Mouse (Mus musculus): Measurements from ENCODE around the gene Mycbpap.

Mycbpap gene

GRCm38 (mm10) chr11:94480382-94480781, 41.2 kb downstream of the Mycbpap start:
- DNase-seq (ENCODE audit: low spot score) = no peak

GRCm38 (mm10) chr11:94477651-94478050, 43.9 kb downstream of the Mycbpap start:
- no peak for DNase-seq (ENCODE audit: low spot score)

GRCm38 (mm10) chr11:94475722-94476121, 45.8 kb downstream of the Mycbpap start:
- DNase-seq (ENCODE audit: low spot score) = no peak

- no peak for DNase-seq (ENCODE audit: low spot score)
Measured at GRCm38 (mm10) chr11:94474544-94474910, 47.0 kb downstream of the Mycbpap start.

GRCm38 (mm10) chr11:94473707-94474543, 47.6 kb downstream of the Mycbpap start, which contains the start of gene Cacna1g:
Cacna1g (minus strand) TSS chr11:94474198.
- peak; percentile 80 for DNase-seq (ENCODE audit: low spot score)

- no peak for DNase-seq (ENCODE audit: low spot score)
Measured at GRCm38 (mm10) chr11:94472916-94473706, 48.4 kb downstream of the Mycbpap start.

GRCm38 (mm10) chr11:94472585-94472915, 49.0 kb downstream of the Mycbpap start:
- DNase-seq (ENCODE audit: low spot score) = no peak

- no peak for DNase-seq (ENCODE audit: low spot score)
Measured at GRCm38 (mm10) chr11:94471740-94472584, 49.6 kb downstream of the Mycbpap start.

- DNase-seq (ENCODE audit: low spot score) = no peak
Measured at GRCm38 (mm10) chr11:94470391-94470790, 51.2 kb downstream of the Mycbpap start.

- no peak for DNase-seq (ENCODE audit: low spot score)
Measured at GRCm38 (mm10) chr11:94469136-94470064, 52.1 kb downstream of the Mycbpap start.

- DNase-seq (ENCODE audit: low spot score) = peak; percentile 80
Measured at GRCm38 (mm10) chr11:94468582-94469064, 52.9 kb downstream of the Mycbpap start.

GRCm38 (mm10) chr11:94466333-94466855, 55.1 kb downstream of the Mycbpap start:
- DNase-seq (ENCODE audit: low spot score) = no peak

GRCm38 (mm10) chr11:94464170-94464569, 57.4 kb downstream of the Mycbpap start:
- no peak for DNase-seq (ENCODE audit: low spot score)

- no peak for DNase-seq (ENCODE audit: low spot score)
Measured at GRCm38 (mm10) chr11:94461856-94462255, 59.7 kb downstream of the Mycbpap start.

GRCm38 (mm10) chr11:94457001-94457400, 64.5 kb downstream of the Mycbpap start:
- no peak for DNase-seq (ENCODE audit: low spot score)

GRCm38 (mm10) chr11:94456347-94456746, 65.2 kb downstream of the Mycbpap start:
- no peak for DNase-seq (ENCODE audit: low spot score)

- no peak for DNase-seq (ENCODE audit: low spot score)
Measured at GRCm38 (mm10) chr11:94455161-94455820, 66.3 kb downstream of the Mycbpap start.

GRCm38 (mm10) chr11:94454756-94455155, 66.8 kb downstream of the Mycbpap start:
- no peak for DNase-seq (ENCODE audit: low spot score)
